Mouse (Mus musculus) liver, embryonic 15.5 days (tissue): ENCODE measurements around the gene Ptpro. TPM values are rescaled to one million over a fixed set of nuclear protein-coding genes. Genes with fewer than 3 reads are reported as not detected.

ENCODE experiments used
- ATAC-seq: fragments of 200-750 bp; cut with Nextera tagmentation; 2 replicates; pipeline ENCODE4 v1.8.0; 2017; ENCODE audit warnings: moderate number of reproducible peaks, mild to moderate bottlenecking, moderate library complexity; ENCODE audit not compliant: insufficient read depth
- H3K27ac ChIP-seq: fragments of 300-500 bp; sonication (generic); replicated peaks from 2 replicates; pipeline ENCODE4 v1.5.1; 2015; ENCODE audit warnings: mild to moderate bottlenecking, inconsistent platforms
- H3K27me3 ChIP-seq: fragments of 300-500 bp; sonication (generic); 2 replicates; pipeline ENCODE4 v1.6.1; 2015; ENCODE audit warnings: mild to moderate bottlenecking, inconsistent platforms
- H3K36me3 ChIP-seq: fragments of 300-500 bp; sonication (generic); replicated peaks from 2 replicates; pipeline ENCODE4 v1.6.1; 2015; ENCODE audit warnings: moderate library complexity, mild to moderate bottlenecking, inconsistent platforms
- H3K4me1 ChIP-seq: fragments of 300-500 bp; sonication (generic); replicated peaks from 2 replicates; pipeline ENCODE4 v1.6.1; 2015; ENCODE audit warnings: inconsistent platforms
- H3K4me2 ChIP-seq: fragments of 300-500 bp; sonication (generic); 2 replicates; pipeline ENCODE4 v1.6.1; 2015; ENCODE audit warnings: moderate library complexity, mild to moderate bottlenecking, inconsistent platforms
- H3K4me3 ChIP-seq: fragments of 300-500 bp; sonication (generic); replicated peaks from 2 replicates; pipeline ENCODE4 v1.5.1; 2015; ENCODE audit warnings: mild to moderate bottlenecking, inconsistent platforms
- H3K9ac ChIP-seq: fragments of 300-500 bp; sonication (generic); 2 replicates; pipeline ENCODE4 v1.6.1; 2015; ENCODE audit warnings: moderate library complexity, mild to moderate bottlenecking, inconsistent platforms
- H3K9me3 ChIP-seq: fragments of 300-500 bp; sonication (generic); replicated peaks from 2 replicates; pipeline ENCODE4 v1.6.1; 2016; ENCODE audit warnings: inconsistent platforms
- WGBS: fragments of 180-500 bp; shearing (Covaris S2); methylation state at CpG from one replicate; pipeline ENCODE4 v1.1.7; 2015; ENCODE audit warnings: mixed read lengths; ENCODE audit not compliant: insufficient replicate concordance; 5-methylcytosine and 5-hydroxymethylcytosine counted together
- polyA plus RNA-seq: library from polyadenylated mRNA; unstranded; fragments of >200 nt; fragmentation: Nextera tagmentation; extraction: Ambion mirVana; gene quantifications from 2 replicates; pipeline ENCODE4 v1.2.1, GENCODE M21; 2015

Gene Ptpro
- 1.0 and 1.5 TPM in 2 replicates for polyA plus RNA-seq

GRCm38 (mm10) chr6:137252194-137252886 is at the start of gene Ptpro:
Ptpro (plus strand) TSS chr6:137252319.
- 2% methylated on average over 53 of the region's 53 CpGs for WGBS

GRCm38 (mm10) chr6:137202661-137203060 is 49.5 kb upstream of the Ptpro start:
- ATAC-seq: no peak
- 60% methylated on average over 4 of the region's 4 CpGs for WGBS
- Histone ChIP-seq H3K4me1 (no peaks in the 10 kb centered on the region), H3K36me3 (no peaks in the 10 kb centered on the region), H3K9ac (no peak overlapping the region), H3K4me3 (no peak overlapping the region), H3K4me2 (no peak overlapping the region), H3K27me3 (no peaks in the 10 kb centered on the region), H3K27ac (no peak overlapping the region), H3K9me3 (no peaks in the 10 kb centered on the region)

More at GRCm38 (mm10) chr6:137252194-137252886, at the start of gene Ptpro:
- Histone ChIP-seq H3K36me3 (no peaks in the 10 kb centered on the region), H3K4me1 (no peaks in the 10 kb centered on the region), H3K9me3 (no peaks in the 10 kb centered on the region), H3K9ac (no peak within 1 kb of the TSS), H3K27me3 (peaks cover 34% of the 10 kb centered on the region), H3K27ac (no peak within 1 kb of the TSS), H3K4me2 (peak within 1 kb of the TSS; percentile 23), H3K4me3 (no peak within 1 kb of the TSS)
- no peak for ATAC-seq

- Histone ChIP-seq H3K4me3 (no peak overlapping the region), H3K9me3 (no peaks in the 10 kb centered on the region), H3K4me1 (no peaks in the 10 kb centered on the region), H3K4me2 (no peak overlapping the region), H3K27me3 (no peaks in the 10 kb centered on the region), H3K36me3 (no peaks in the 10 kb centered on the region), H3K27ac (no peak overlapping the region), H3K9ac (no peak overlapping the region)
- ATAC-seq: no peak
- 33% methylated on average over 11 of the region's 11 CpGs for WGBS
These were observed 46.3 kb upstream of the Ptpro start for GRCm38 (mm10) chr6:137205662-137206400.

GRCm38 (mm10) chr6:137207126-137207525 is 45.0 kb upstream of the Ptpro start:
- Histone ChIP-seq H3K27me3 (no peaks in the 10 kb centered on the region), H3K36me3 (no peaks in the 10 kb centered on the region), H3K4me1 (no peaks in the 10 kb centered on the region), H3K4me2 (no peak overlapping the region), H3K9ac (no peak overlapping the region), H3K9me3 (no peaks in the 10 kb centered on the region), H3K27ac (no peak overlapping the region), H3K4me3 (no peak overlapping the region)
- ATAC-seq: no peak
- 78% methylated on average over 6 of the region's 6 CpGs for WGBS

- no peaks in the 10 kb centered on the region for H3K27me3 ChIP-seq
- ATAC-seq: no peak
- WGBS: 61% methylated on average over 8 of the region's 8 CpGs
- H3K9ac ChIP-seq: no peak overlapping the region
- no peak overlapping the region for H3K4me3 ChIP-seq
- no peak overlapping the region for H3K27ac ChIP-seq
- no peaks in the 10 kb centered on the region for H3K4me1 ChIP-seq
- no peaks in the 10 kb centered on the region for H3K9me3 ChIP-seq
- no peaks in the 10 kb centered on the region for H3K36me3 ChIP-seq
- H3K4me2 ChIP-seq: no peak overlapping the region
These were observed 42.1 kb upstream of the Ptpro start for GRCm38 (mm10) chr6:137209992-137210391.

GRCm38 (mm10) chr6:137210991-137211390 is 41.1 kb upstream of the Ptpro start:
- WGBS: 70% methylated on average over 10 of the region's 10 CpGs
- Histone ChIP-seq H3K4me1 (no peaks in the 10 kb centered on the region), H3K27ac (no peak overlapping the region), H3K4me3 (no peak overlapping the region), H3K9me3 (no peaks in the 10 kb centered on the region), H3K36me3 (no peaks in the 10 kb centered on the region), H3K4me2 (no peak overlapping the region), H3K9ac (no peak overlapping the region), H3K27me3 (no peaks in the 10 kb centered on the region)
- no peak for ATAC-seq

- H3K27me3 ChIP-seq: no peaks in the 10 kb centered on the region
- no peak for ATAC-seq
- H3K9ac ChIP-seq: no peak overlapping the region
- no peak overlapping the region for H3K4me3 ChIP-seq
- H3K27ac ChIP-seq: no peak overlapping the region
- 62% methylated on average over 2 of the region's 2 CpGs for whole genome bisulfite sequencing
- no peaks in the 10 kb centered on the region for H3K4me1 ChIP-seq
- H3K9me3 ChIP-seq: no peaks in the 10 kb centered on the region
- no peaks in the 10 kb centered on the region for H3K36me3 ChIP-seq
- H3K4me2 ChIP-seq: no peak overlapping the region
These were observed 40.7 kb upstream of the Ptpro start for GRCm38 (mm10) chr6:137211441-137211840.

GRCm38 (mm10) chr6:137217841-137218463 is 34.2 kb upstream of the Ptpro start:
- WGBS: 60% methylated on average over 8 of the region's 8 CpGs
- no peaks in the 10 kb centered on the region for H3K27me3 ChIP-seq

GRCm38 (mm10) chr6:137252887-137253242 is 746 bp downstream of the Ptpro start:
- Histone ChIP-seq H3K4me2 (no peak overlapping the region), H3K27me3 (peaks cover 34% of the 10 kb centered on the region), H3K9me3 (no peaks in the 10 kb centered on the region), H3K27ac (no peak overlapping the region), H3K9ac (no peak overlapping the region), H3K4me1 (no peaks in the 10 kb centered on the region), H3K36me3 (no peaks in the 10 kb centered on the region), H3K4me3 (no peak overlapping the region)
- ATAC-seq: no peak
- WGBS: 3% methylated on average over 15 of the region's 15 CpGs

More at GRCm38 (mm10) chr6:137217841-137218463, 34.2 kb upstream of the Ptpro start:
- H3K9me3 ChIP-seq: no peaks in the 10 kb centered on the region
- no peak overlapping the region for H3K9ac ChIP-seq
- H3K4me1 ChIP-seq: no peaks in the 10 kb centered on the region
- H3K4me3 ChIP-seq: no peak overlapping the region
- no peaks in the 10 kb centered on the region for H3K36me3 ChIP-seq
- ATAC-seq: no peak
- H3K4me2 ChIP-seq: no peak overlapping the region
- no peak overlapping the region for H3K27ac ChIP-seq

GRCm38 (mm10) chr6:137253415-137253814 is 1.3 kb downstream of the Ptpro start:
- 7% methylated on average over 7 of the region's 7 CpGs for WGBS
- no peak for ATAC-seq
- no peaks in the 10 kb centered on the region for H3K36me3 ChIP-seq

GRCm38 (mm10) chr6:137261033-137261432 is 8.9 kb downstream of the Ptpro start:
- 68% methylated on average over 1 of the region's 1 CpGs for WGBS
- H3K27ac ChIP-seq: no peak overlapping the region
- H3K27me3 ChIP-seq: no peaks in the 10 kb centered on the region
- no peaks in the 10 kb centered on the region for H3K4me1 ChIP-seq
- H3K9me3 ChIP-seq: no peaks in the 10 kb centered on the region
- H3K36me3 ChIP-seq: no peaks in the 10 kb centered on the region
- H3K9ac ChIP-seq: no peak overlapping the region
- ATAC-seq: no peak
- H3K4me2 ChIP-seq: no peak overlapping the region
- H3K4me3 ChIP-seq: no peak overlapping the region

More at GRCm38 (mm10) chr6:137253415-137253814, 1.3 kb downstream of the Ptpro start:
- Histone ChIP-seq H3K9me3 (no peaks in the 10 kb centered on the region), H3K27ac (no peak overlapping the region), H3K4me1 (no peaks in the 10 kb centered on the region), H3K9ac (no peak overlapping the region), H3K4me2 (no peak overlapping the region), H3K4me3 (no peak overlapping the region), H3K27me3 (peaks cover 34% of the 10 kb centered on the region)
